Mouse (Mus musculus) forebrain, postnatal 0 days (tissue): Measurements from ENCODE around the gene Uroc1. TPM values are rescaled to one million over a fixed set of nuclear protein-coding genes. Genes with fewer than 3 reads are reported as not detected.

ENCODE experiments used
- ATAC-seq: fragments of 200-750 bp; cut with Nextera tagmentation; 2 replicates; pipeline ENCODE4 v1.8.0; 2017; ENCODE audit warnings: mild to moderate bottlenecking, moderate library complexity
- DNase-seq: peaks from one replicate; pipeline ENCODE4 v3.0.0-alpha.2; 2015
- H3K27ac ChIP-seq: fragments of 300-500 bp; sonication (generic); 2 replicates; pipeline ENCODE4 v1.5.1; 2014; ENCODE audit warnings: low read depth, mild to moderate bottlenecking, antibody characterized with exemption, low read length, moderate library complexity, mixed read lengths
- H3K27me3 ChIP-seq: fragments of 300-500 bp; sonication (generic); 2 replicates; pipeline ENCODE4 v1.6.1; 2014; ENCODE audit warnings: mild to moderate bottlenecking, low read length, mixed read lengths; ENCODE audit not compliant: insufficient read depth
- H3K36me3 ChIP-seq: fragments of 300-500 bp; sonication (generic); 2 replicates; pipeline ENCODE4 v1.6.1; 2014; ENCODE audit warnings: mild to moderate bottlenecking, moderate library complexity; ENCODE audit not compliant: insufficient read depth
- H3K4me1 ChIP-seq: fragments of 300-500 bp; sonication (generic); 2 replicates; pipeline ENCODE4 v1.6.1; 2014; ENCODE audit warnings: antibody characterized with exemption; ENCODE audit not compliant: insufficient read depth
- H3K4me2 ChIP-seq: fragments of 300-500 bp; sonication (generic); 2 replicates; pipeline ENCODE4 v1.6.1; 2014; ENCODE audit warnings: low read depth, mild to moderate bottlenecking, moderate library complexity
- H3K4me3 ChIP-seq: fragments of 300-500 bp; sonication (generic); 2 replicates; pipeline ENCODE4 v1.5.1; 2014; ENCODE audit warnings: low read depth, low read length, mixed read lengths
- H3K9ac ChIP-seq: fragments of 300-500 bp; sonication (generic); 2 replicates; pipeline ENCODE4 v1.6.1; 2014; ENCODE audit warnings: mild to moderate bottlenecking
- H3K9me3 ChIP-seq: fragments of 300-500 bp; sonication (generic); 2 replicates; pipeline ENCODE4 v1.6.1; 2016; ENCODE audit warnings: low read length
- CTCF ChIP-seq: sonication (generic); IDR thresholded peaks from 2 replicates; pipeline ENCODE4 v1.5.1; 2016; ENCODE audit warnings: antibody characterized with exemption, control low read depth, low read depth
- WGBS: fragments of 180-500 bp; shearing (Covaris S2); extraction: QIAGEN DNeasy Blood & Tissue Kit; methylation state at CpG from one replicate; pipeline ENCODE4 v1.1.7; 2014; 5-methylcytosine and 5-hydroxymethylcytosine counted together
- polyA plus RNA-seq: library from polyadenylated mRNA; unstranded; fragments of >200 nt; fragmentation: Nextera tagmentation; extraction: Ambion mirVana; gene quantifications from 2 replicates; pipeline ENCODE4 v1.2.1, GENCODE M21; 2015
- total RNA-seq: library from RNA; depleted of rRNA; stranded (reverse); fragments of >200 nt; gene quantifications from 2 replicates; pipeline ENCODE4 v1.2.3, GENCODE M21; 2014

Uroc1 gene
- total and polyA plus RNA-seq, 2 experiments from 2014 or later = not detected

- ATAC-seq (no peak), DNase-seq (no peak)
- 83% methylated on average over 2 of the region's 2 CpGs for WGBS
- H3K9me3 ChIP-seq = no peaks in the 10 kb centered on the region
- H3K4me1 ChIP-seq = no peaks in the 10 kb centered on the region
- H3K4me3 ChIP-seq = no peak overlapping the region
- no peaks in the 10 kb centered on the region for H3K27me3 ChIP-seq
- H3K9ac ChIP-seq = no peak overlapping the region
- no peak overlapping the region for H3K27ac ChIP-seq
- H3K4me2 ChIP-seq = no peak overlapping the region
- no peaks in the 10 kb centered on the region for H3K36me3 ChIP-seq
- no peak for TF ChIP-seq CTCF
Measured at GRCm38 (mm10) chr6:90317510-90318258, 15.4 kb upstream of the Uroc1 start.

GRCm38 (mm10) chr6:90319019-90319418 is 14.1 kb upstream of the Uroc1 start:
- DNase-seq (no peak), ATAC-seq (no peak)
- Histone ChIP-seq H3K4me2 (no peak overlapping the region), H3K4me3 (no peak overlapping the region), H3K27me3 (no peaks in the 10 kb centered on the region), H3K9ac (no peak overlapping the region), H3K4me1 (no peaks in the 10 kb centered on the region), H3K36me3 (no peaks in the 10 kb centered on the region), H3K9me3 (no peaks in the 10 kb centered on the region), H3K27ac (no peak overlapping the region)
- TF ChIP-seq CTCF = no peak
- WGBS = 96% methylated on average over 2 of the region's 2 CpGs

GRCm38 (mm10) chr6:90319475-90320191 is 13.5 kb upstream of the Uroc1 start:
- Histone ChIP-seq H3K4me2 (no peak overlapping the region), H3K36me3 (no peaks in the 10 kb centered on the region), H3K9ac (no peak overlapping the region), H3K9me3 (no peaks in the 10 kb centered on the region), H3K27me3 (no peaks in the 10 kb centered on the region), H3K4me3 (no peak overlapping the region), H3K27ac (no peak overlapping the region), H3K4me1 (no peaks in the 10 kb centered on the region)
- 75% methylated on average over 7 of the region's 7 CpGs for WGBS
- no peak for TF ChIP-seq CTCF
- ATAC-seq (peak; percentile 38; the same call in 1 of the 2 replicates), DNase-seq (peak; percentile 6)

GRCm38 (mm10) chr6:90320429-90320828 is 12.7 kb upstream of the Uroc1 start:
- H3K36me3 ChIP-seq = no peaks in the 10 kb centered on the region
- no peak overlapping the region for H3K9ac ChIP-seq
- no peaks in the 10 kb centered on the region for H3K4me1 ChIP-seq
- no peaks in the 10 kb centered on the region for H3K27me3 ChIP-seq
- no peak for DNase-seq
- no peak for ATAC-seq
- H3K9me3 ChIP-seq = no peaks in the 10 kb centered on the region
- no peak overlapping the region for H3K27ac ChIP-seq
- WGBS = 84% methylated on average over 5 of the region's 5 CpGs
- H3K4me3 ChIP-seq = no peak overlapping the region
- H3K4me2 ChIP-seq = no peak overlapping the region
- no peak for TF ChIP-seq CTCF

DNA sequence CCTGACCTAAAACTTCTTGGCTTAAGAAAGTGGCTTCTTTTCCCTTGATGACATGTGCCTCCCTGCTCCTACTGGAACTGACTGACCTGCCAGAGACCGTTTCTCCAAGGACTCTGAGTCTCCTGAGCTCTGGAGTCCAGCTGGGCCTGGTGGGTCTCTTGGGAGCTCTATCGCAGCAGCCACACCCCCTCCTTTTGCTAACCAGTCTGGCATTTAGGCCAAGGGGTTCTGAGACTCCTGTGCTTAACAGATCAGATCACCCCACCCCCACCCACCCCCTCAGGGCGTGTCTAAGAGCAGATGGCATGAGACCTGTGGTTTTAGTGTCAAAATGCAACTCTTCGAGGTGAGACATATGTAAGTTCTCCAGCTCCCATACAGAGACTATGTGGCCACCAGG is 11.3 kb upstream of the Uroc1 start:
- ATAC-seq = no peak
- no peaks in the 10 kb centered on the region for H3K36me3 ChIP-seq
- WGBS = 52% methylated on average over 4 of the region's 4 CpGs
- no peaks in the 10 kb centered on the region for H3K4me1 ChIP-seq
- H3K4me3 ChIP-seq = no peak overlapping the region
- no peak for DNase-seq
- no peak overlapping the region for H3K27ac ChIP-seq
- no peak for TF ChIP-seq CTCF
- H3K9ac ChIP-seq = no peak overlapping the region
- H3K27me3 ChIP-seq = no peaks in the 10 kb centered on the region; the same call in 1 of the 2 replicates
- no peak overlapping the region for H3K4me2 ChIP-seq
- no peaks in the 10 kb centered on the region for H3K9me3 ChIP-seq

DNA sequence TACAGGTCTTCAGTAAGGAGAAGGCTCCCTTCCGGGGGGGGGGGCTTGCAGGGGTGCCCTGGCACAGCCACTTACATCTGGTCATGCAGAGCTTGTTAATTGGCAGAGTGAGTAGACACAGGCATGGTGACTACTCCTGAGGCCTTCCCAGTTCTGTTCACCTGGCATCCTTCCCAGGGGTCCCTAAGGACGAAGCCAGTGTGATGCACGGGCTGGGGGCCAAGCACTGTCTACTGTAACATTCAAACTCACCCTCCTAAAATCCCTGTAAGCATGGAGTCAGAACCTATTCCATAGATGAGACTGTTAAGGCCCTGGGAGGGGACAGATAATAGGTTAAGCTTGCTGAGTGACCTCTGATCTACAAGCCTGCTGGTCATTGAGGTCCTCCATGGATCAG is 9.1 kb upstream of the Uroc1 start:
- no peak overlapping the region for H3K4me2 ChIP-seq
- H3K27me3 ChIP-seq = no peaks in the 10 kb centered on the region; the same call in 1 of the 2 replicates
- no peak overlapping the region for H3K9ac ChIP-seq
- H3K4me3 ChIP-seq = no peak overlapping the region
- no peaks in the 10 kb centered on the region for H3K36me3 ChIP-seq
- no peak overlapping the region for H3K27ac ChIP-seq
- WGBS = 42% methylated on average over 3 of the region's 3 CpGs
- ATAC-seq (no peak), DNase-seq (no peak)
- H3K4me1 ChIP-seq = no peaks in the 10 kb centered on the region
- no peak for TF ChIP-seq CTCF
- no peaks in the 10 kb centered on the region for H3K9me3 ChIP-seq

DNA sequence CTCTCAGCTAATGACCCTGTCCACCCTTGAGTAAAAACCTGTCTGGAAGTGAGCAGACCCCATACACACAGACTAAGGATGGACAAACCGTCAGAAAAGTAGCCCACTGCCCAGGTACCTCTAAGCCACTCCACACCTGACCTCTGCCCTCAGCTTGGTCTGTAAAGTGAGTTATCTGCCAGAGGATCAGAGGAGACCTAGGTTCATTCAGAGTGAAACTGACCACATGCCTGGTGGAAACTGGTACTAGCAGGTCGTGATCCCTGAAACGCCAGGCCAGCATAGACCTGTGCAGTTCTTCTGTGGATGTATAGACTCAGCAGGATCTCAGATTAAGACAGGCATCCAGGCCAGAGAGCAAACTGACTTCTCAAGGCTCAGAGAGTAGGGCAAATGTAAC is 8.6 kb upstream of the Uroc1 start:
- ATAC-seq (no peak), DNase-seq (no peak)
- Histone ChIP-seq H3K27me3 (no peaks in the 10 kb centered on the region; the same call in 1 of the 2 replicates), H3K27ac (no peak overlapping the region), H3K9ac (no peak overlapping the region), H3K4me3 (no peak overlapping the region), H3K9me3 (no peaks in the 10 kb centered on the region), H3K4me2 (no peak overlapping the region), H3K4me1 (no peaks in the 10 kb centered on the region), H3K36me3 (no peaks in the 10 kb centered on the region)
- WGBS = 70% methylated on average over 3 of the region's 3 CpGs
- no peak for TF ChIP-seq CTCF
